Mouse (Mus musculus) G1E (cell line): ENCODE measurements around the gene Zbtb46. TPM values are rescaled to one million over a fixed set of nuclear protein-coding genes. Genes with fewer than 3 reads are reported as not detected.

Experiments used
- ATAC-seq: 2 replicates; pipeline ENCODE4 v1.8.0; 2016; ENCODE audit warnings: mild to moderate bottlenecking; ENCODE audit not compliant: insufficient number of reproducible peaks, poor library complexity, low FRiP score, severe bottlenecking; ENCODE audit errors: extremely low read depth
- DNase-seq: peaks from one replicate; pipeline ENCODE4 v3.0.0; 2012; ENCODE audit warnings: low spot score
- H3K27me3 ChIP-seq: 2 replicates; pipeline ENCODE4 v1.6.1; 2012; ENCODE audit warnings: mild to moderate bottlenecking, low read length, inconsistent platforms; ENCODE audit not compliant: insufficient read depth
- H3K36me3 ChIP-seq: replicated peaks from 2 replicates; pipeline ENCODE3; 2012; ENCODE audit warnings: mild to moderate bottlenecking, inconsistent platforms
- H3K4me1 ChIP-seq: 2 replicates; pipeline ENCODE4 v1.6.1; 2012; ENCODE audit warnings: low read depth, low read length, inconsistent platforms, mixed read lengths; ENCODE audit not compliant: insufficient read depth
- H3K4me3 ChIP-seq: 2 replicates; pipeline ENCODE4 v1.5.1; 2012; ENCODE audit warnings: low read depth, mild to moderate bottlenecking, inconsistent platforms, low read length, moderate library complexity, mixed read lengths
- H3K9me3 ChIP-seq: replicated peaks from 2 replicates; pipeline ENCODE4 v1.6.1; 2012; ENCODE audit warnings: inconsistent platforms
- CTCF ChIP-seq: IDR thresholded peaks from 2 replicates; pipeline ENCODE4 v1.5.1; 2012; ENCODE audit warnings: low read depth, low read length, inconsistent platforms, mixed read lengths
- GATA1 ChIP-seq: IDR thresholded peaks from 2 replicates; pipeline ENCODE4 v1.6.1; 2012; ENCODE audit warnings: borderline replicate concordance, low read length, inconsistent platforms, mixed read lengths
- GATA2 ChIP-seq: IDR thresholded peaks from 2 replicates; pipeline ENCODE4 v1.6.1; 2012; ENCODE audit warnings: low read depth, low read length, inconsistent platforms, borderline replicate concordance
- POLR2AphosphoS5 ChIP-seq: IDR thresholded peaks from 2 replicates; pipeline ENCODE4 v1.6.1; 2012; ENCODE audit warnings: low read depth, low read length, inconsistent platforms; ENCODE audit not compliant: insufficient replicate concordance
- TAL1 ChIP-seq: conservative IDR thresholded peaks from 2 replicates; pipeline ENCODE4 v1.6.1; 2012; ENCODE audit warnings: low read depth, low read length, inconsistent platforms, mixed read lengths
- polyA plus RNA-seq: library from polyadenylated mRNA; stranded (reverse); fragments of >175 nt; gene quantifications from 2 replicates; pipeline ENCODE4 v1.2.3, GENCODE M21; 2012
- total RNA-seq, 2 experiments: library from RNA; stranded (forward) in 1 of 2; stranded (reverse) in 1 of 2; fragments of 200-1000 nt in 1 of 2; fragments of >200 nt in 1 of 2; fragmentation: Nextera tagmentation in 1 of 2; gene quantifications; 2 replicates each; pipeline ENCODE4 v1.2.3; 2014 to 2017

Zbtb46 gene
- total and polyA plus RNA-seq, 3 experiments = 0.66 TPM; not detected in 2

DNA sequence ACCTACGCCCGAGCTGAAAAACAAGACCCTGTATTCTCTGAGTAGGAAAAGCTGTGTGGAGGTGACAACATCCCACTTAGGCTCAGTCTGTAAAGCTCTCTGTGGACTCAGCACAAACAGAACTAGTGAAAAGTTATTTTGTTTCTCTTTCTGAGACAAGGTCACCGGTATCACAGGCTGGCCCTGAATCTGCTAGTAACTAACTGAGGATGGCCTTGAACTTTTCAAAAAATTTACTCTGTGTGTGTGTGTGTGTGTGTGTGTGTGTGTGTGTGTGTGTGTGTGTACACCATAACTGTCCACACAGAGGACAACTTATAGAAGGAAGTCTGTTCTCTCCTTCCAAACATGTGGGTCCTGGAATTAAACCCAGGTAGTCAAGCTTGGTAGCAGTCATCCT, 65.1 kb downstream of the Zbtb46 start:
- TF ChIP-seq POLR2AphosphoS5 = no peak
- TF ChIP-seq GATA2 = no peak
- no peak for TF ChIP-seq GATA1
- TF ChIP-seq TAL1 = no peak
- TF ChIP-seq CTCF = no peak
- H3K36me3 ChIP-seq = peaks cover 6% of the 10 kb centered on the region

GRCm38 (mm10) chr2:181392600-181393213, 66.5 kb downstream of the Zbtb46 start:
- Histone ChIP-seq H3K36me3 (peaks cover 9% of the 10 kb centered on the region), H3K9me3 (no peaks in the 10 kb centered on the region), H3K4me1 (no peaks in the 10 kb centered on the region), H3K4me3 (no peak overlapping the region), H3K27me3 (peaks cover 16% of the 10 kb centered on the region)
- peak; percentile 54; the same call in 1 of the 2 replicates for ATAC-seq
- TF ChIP-seq GATA1 = no peak
- peak; percentile 73 for TF ChIP-seq CTCF
- DNase-seq = peak; percentile 74

More for the DNA sequence above, 65.1 kb downstream of the Zbtb46 start:
- Histone ChIP-seq H3K27me3 (peaks cover 16% of the 10 kb centered on the region), H3K4me1 (no peaks in the 10 kb centered on the region), H3K4me3 (no peak overlapping the region), H3K9me3 (no peaks in the 10 kb centered on the region)
- DNase-seq (no peak), ATAC-seq (no peak)

DNA sequence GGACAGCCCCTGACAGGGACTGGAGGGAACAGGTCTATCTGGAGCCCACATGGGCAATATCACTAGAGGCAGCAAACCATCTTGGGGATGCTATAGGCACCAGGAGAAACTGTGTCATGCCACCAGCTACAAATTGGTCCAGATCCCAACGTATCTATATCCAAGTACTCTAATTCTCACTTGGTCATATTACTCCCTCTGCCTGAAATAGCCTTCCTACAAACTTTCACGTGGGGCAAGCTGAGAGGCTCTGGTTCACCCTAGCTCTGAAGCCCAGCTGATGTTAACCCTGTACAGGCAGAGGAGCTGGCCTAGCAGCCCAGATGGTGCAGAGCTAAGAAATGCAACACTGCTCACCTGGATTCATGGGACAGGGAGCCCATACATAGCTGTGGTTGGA, 67.7 kb downstream of the Zbtb46 start:
- peaks cover 19% of the 10 kb centered on the region for H3K36me3 ChIP-seq
- ATAC-seq (no peak), DNase-seq (no peak)
- H3K4me3 ChIP-seq = no peak overlapping the region
- no peak for TF ChIP-seq CTCF
- no peak for TF ChIP-seq GATA1
- TF ChIP-seq GATA2 = no peak
- TF ChIP-seq TAL1 = no peak
- TF ChIP-seq POLR2AphosphoS5 = no peak
- H3K9me3 ChIP-seq = no peaks in the 10 kb centered on the region
- H3K27me3 ChIP-seq = peaks cover 11% of the 10 kb centered on the region
- no peaks in the 10 kb centered on the region for H3K4me1 ChIP-seq

DNA sequence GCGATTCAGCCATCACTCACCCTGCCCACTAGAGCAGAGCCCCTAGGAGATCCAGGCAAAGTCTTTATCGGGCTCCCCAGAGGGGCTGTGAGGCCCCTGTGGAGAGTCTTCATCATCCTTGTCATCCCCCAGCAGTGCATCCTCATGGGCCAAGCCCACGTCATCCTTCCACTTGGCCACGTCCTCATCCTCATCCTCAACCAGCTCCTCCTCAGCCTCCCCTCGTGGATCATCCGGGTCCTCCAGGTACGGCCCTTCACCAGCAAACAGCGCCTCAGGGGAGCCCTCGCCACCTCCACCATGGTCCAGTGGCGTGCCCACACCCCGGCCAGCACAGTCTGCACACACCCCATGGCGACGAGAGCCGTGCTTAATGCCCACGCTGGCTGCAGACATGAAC, 68.2 kb downstream of the Zbtb46 start:
- no peak overlapping the region for H3K4me3 ChIP-seq
- DNase-seq (no peak), ATAC-seq (no peak)
- TF ChIP-seq GATA1 (no peak), TAL1 (no peak), POLR2AphosphoS5 (no peak), GATA2 (no peak), CTCF (no peak)
- H3K36me3 ChIP-seq = peaks cover 25% of the 10 kb centered on the region
- no peaks in the 10 kb centered on the region for H3K9me3 ChIP-seq
- H3K27me3 ChIP-seq = peaks cover 11% of the 10 kb centered on the region
- H3K4me1 ChIP-seq = no peaks in the 10 kb centered on the region

DNA sequence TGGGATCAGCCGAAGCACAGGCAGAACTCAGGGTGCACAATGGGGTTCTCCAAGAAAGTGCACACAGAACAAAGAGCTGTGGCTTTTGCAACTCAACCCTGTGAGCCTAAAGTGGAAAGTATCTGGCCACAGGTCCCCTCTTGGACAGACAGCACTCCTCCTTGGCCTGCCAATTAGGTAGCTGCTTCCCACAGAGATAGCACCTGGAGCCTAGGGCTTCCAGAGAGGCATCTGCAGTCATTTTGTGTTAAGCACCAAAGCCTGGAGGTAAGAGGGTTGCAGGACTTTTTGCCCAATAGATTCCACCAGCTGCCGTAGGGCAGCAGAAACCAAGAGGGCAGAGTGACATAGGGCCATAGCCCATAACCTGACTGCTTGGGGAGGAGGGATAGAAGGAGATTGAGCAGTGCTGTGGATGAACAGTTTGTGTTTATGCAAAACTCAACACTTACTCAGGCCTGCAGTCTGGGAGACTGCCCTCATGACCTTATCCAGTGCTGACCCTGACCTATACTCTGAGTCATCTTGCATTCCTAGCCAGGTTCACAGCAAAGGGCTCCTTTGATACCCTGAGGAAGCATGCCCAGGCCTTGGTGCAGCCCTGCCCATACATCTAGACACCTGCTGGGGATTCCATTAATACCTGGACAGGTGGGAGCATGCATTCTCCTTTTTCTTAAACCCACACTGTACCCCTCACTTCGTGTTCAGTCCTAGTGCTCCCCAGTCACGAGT, 68.9 kb downstream of the Zbtb46 start:
- no peak for DNase-seq
- Histone ChIP-seq H3K27me3 (peaks cover 10% of the 10 kb centered on the region), H3K4me1 (no peaks in the 10 kb centered on the region), H3K9me3 (no peaks in the 10 kb centered on the region), H3K4me3 (no peak overlapping the region), H3K36me3 (peaks cover 32% of the 10 kb centered on the region)
- ATAC-seq = no peak
- TF ChIP-seq GATA2 = no peak
- TF ChIP-seq POLR2AphosphoS5 = no peak
- TF ChIP-seq GATA1 = no peak
- TF ChIP-seq TAL1 = no peak
- TF ChIP-seq CTCF = no peak

GRCm38 (mm10) chr2:181386663-181387210, 72.5 kb downstream of the Zbtb46 start:
- Histone ChIP-seq H3K27me3 (peaks cover 3% of the 10 kb centered on the region; the same call in 1 of the 2 replicates), H3K4me1 (no peaks in the 10 kb centered on the region), H3K36me3 (peaks cover 68% of the 10 kb centered on the region), H3K4me3 (no peak overlapping the region), H3K9me3 (no peaks in the 10 kb centered on the region)
- ATAC-seq (no peak), DNase-seq (no peak)
- TF ChIP-seq TAL1 (no peak), CTCF (no peak)

DNA sequence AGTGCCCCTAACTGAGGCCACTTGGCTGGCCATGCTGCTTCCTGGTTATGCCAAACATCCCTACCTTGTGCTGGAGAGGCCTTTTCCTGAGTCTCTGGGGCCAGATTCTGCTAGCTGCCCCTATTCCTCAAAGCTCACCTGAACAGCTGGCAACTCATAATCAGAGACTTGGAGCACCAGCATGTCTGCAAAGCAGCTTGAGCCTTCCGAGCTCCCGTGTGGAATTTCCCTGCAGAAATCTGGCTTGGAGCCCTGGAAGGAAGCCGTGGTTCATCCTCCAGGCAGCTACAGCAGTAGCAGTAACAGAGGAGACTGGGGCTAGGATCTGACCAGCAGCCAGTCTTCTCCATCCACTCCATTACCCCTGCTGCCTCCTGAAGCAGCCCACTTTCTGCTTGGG, 73.3 kb downstream of the Zbtb46 start:
- Histone ChIP-seq H3K27me3 (no peaks in the 10 kb centered on the region), H3K4me3 (no peak overlapping the region), H3K9me3 (no peaks in the 10 kb centered on the region), H3K4me1 (no peaks in the 10 kb centered on the region), H3K36me3 (peaks cover 72% of the 10 kb centered on the region)
- TF ChIP-seq POLR2AphosphoS5 (no peak), TAL1 (no peak), GATA2 (no peak), GATA1 (no peak), CTCF (no peak)
- DNase-seq (no peak), ATAC-seq (no peak)
